Comparison of ENCODE assay signal across 19 mouse cellular contexts in genomic region chr1:165396401-165396805, GRCm38 (mm10).
DNase-seq lines count a peak whose midpoint lies in the region; ATAC-seq and TF ChIP-seq lines count a peak whose summit lies in the region.
"Had no signal": no experiment of that assay in that cellular context is flagged by ENCODE, and none has a peak within 500 bp of the region (broad histone marks: within the 10 kb centered on the region; RNA-seq: fewer than 3 reads in every experiment).

No protein-coding gene starts in this region.

- 95% methylated on average over 2 of the region's 2 CpGs for WGBS in kidney, postnatal 0 days
- WGBS in liver, embryonic 15.5 days (ENCODE audit: insufficient replicate concordance): 38% methylated on average over 2 of the region's 2 CpGs
- WGBS in forebrain, embryonic 12.5 days: 84% methylated on average over 2 of the region's 2 CpGs

- in situ Hi-C loops in CH12.LX (cut with MboI; ENCODE audit: low pct_ligation_motif_present, low pct_unique_long_range_greater_than_20kb, low sequenced_read_pairs): no loop called here

- no peak for ATAC-seq in kidney, postnatal 0 days (replicated peaks; ENCODE audit: low FRiP score, low read depth)
- ATAC-seq in liver, embryonic 15.5 days (ENCODE audit: insufficient read depth): peak; percentile 78
- ATAC-seq in forebrain, embryonic 12.5 days (ENCODE audit: low FRiP score): no peak
- ATAC-seq: forebrain, embryonic 14.5 days; Patski had no signal

- no peak overlapping the region for H3K27ac ChIP-seq in kidney, postnatal 0 days
- H3K27ac ChIP-seq in CH12.LX (ENCODE audit: insufficient read depth, low read depth): no peak overlapping the region
- H3K27ac ChIP-seq in liver, embryonic 15.5 days (replicated peaks): peak overlapping the region; percentile 99
- H3K27ac ChIP-seq in forebrain, embryonic 12.5 days: no peak overlapping the region
- H3K27ac ChIP-seq: embryonic facial prominence, embryonic 12.5 days; hindbrain, embryonic 12.5 days; limb, embryonic 13.5 days; neural tube, embryonic 15.5 days had no signal

- DNase-seq in kidney, postnatal 0 days (ENCODE audit: low spot score): peak; percentile 18
- DNase-seq in kidney, adult 9 months: no peak
- DNase-seq in CH12.LX (ENCODE audit: extremely low read depth): no peak
- peak; percentile 56 for DNase-seq in c-Kit-positive CD71-positive TER-119-negative erythroid progenitor cells, embryonic 14.5 days (ENCODE audit: low read depth)
- DNase-seq in frontal cortex, postnatal 25 days (ENCODE audit: low spot score in 2 of 2): no peak
- no peak for DNase-seq in adrenal gland, adult 2 months
- DNase-seq: cerebellum, postnatal 25 days; gastrocnemius, postnatal 14 days; kidney, adult 11 months; lung, postnatal 4 days; thymus, adult 18-20 months had no signal

- H3K79me2 ChIP-seq in CH12.LX (replicated peaks; ENCODE audit: control insufficient read depth, extremely low read depth, insufficient read depth, poor library complexity, severe bottlenecking): no peaks in the 10 kb centered on the region

- TF ChIP-seq POLR2A in CH12.LX (IDR thresholded peaks at IDR 0.05; ENCODE audit: low read depth, low read length): no peak

- H3K36me3 ChIP-seq in kidney, postnatal 0 days (ENCODE audit: insufficient read depth, low read length): peaks cover 2% of the 10 kb centered on the region; the same call in 1 of the 2 replicates
- H3K36me3 ChIP-seq in CH12.LX (replicated peaks in 1 of 2; ENCODE audit: control insufficient read depth in 1 of 2, insufficient read depth in 1 of 2, low read length in 1 of 2): no peaks in the 10 kb centered on the region
- H3K36me3 ChIP-seq in liver, embryonic 15.5 days (replicated peaks): peaks cover 16% of the 10 kb centered on the region
- no peaks in the 10 kb centered on the region for H3K36me3 ChIP-seq in forebrain, embryonic 12.5 days (replicated peaks)
- H3K36me3 ChIP-seq: embryonic facial prominence, embryonic 12.5 days; hindbrain, embryonic 12.5 days; neural tube, embryonic 15.5 days had no signal

- no peak; the same call in 1 of the 2 replicates for TF ChIP-seq RAD21 in CH12.LX (IDR thresholded peaks at IDR 0.05; ENCODE audit: low read depth, low read length)

- no peak for TF ChIP-seq EP300 in CH12.LX (IDR thresholded peaks at IDR 0.05; ENCODE audit: low read length)

- no peak overlapping the region for H3K4me3 ChIP-seq in kidney, postnatal 0 days (replicated peaks; ENCODE audit: low read depth, low read length)
- no peak overlapping the region for H3K4me3 ChIP-seq in CH12.LX (replicated peaks in 1 of 3; ENCODE audit: low read depth in 2 of 3, low read length in 2 of 3, poor library complexity in 1 of 3)
- H3K4me3 ChIP-seq in liver, embryonic 15.5 days (replicated peaks): 0 out of 2 replicates have a peak overlapping the region, but pooled peaks have one; percentile 21
- H3K4me3 ChIP-seq in forebrain, embryonic 12.5 days (replicated peaks): no peak overlapping the region
- H3K4me3 ChIP-seq: embryonic facial prominence, embryonic 12.5 days; hindbrain, embryonic 12.5 days; limb, embryonic 13.5 days; neural tube, embryonic 15.5 days had no signal

- H3K9me3 ChIP-seq in kidney, postnatal 0 days (replicated peaks; ENCODE audit: low read length): no peaks in the 10 kb centered on the region
- no peaks in the 10 kb centered on the region for H3K9me3 ChIP-seq in CH12.LX (replicated peaks; ENCODE audit: low read length)
- no peaks in the 10 kb centered on the region for H3K9me3 ChIP-seq in liver, embryonic 15.5 days (replicated peaks)
- H3K9me3 ChIP-seq in forebrain, embryonic 12.5 days: no peaks in the 10 kb centered on the region
- H3K9me3 ChIP-seq: embryonic facial prominence, embryonic 12.5 days; hindbrain, embryonic 12.5 days; limb, embryonic 13.5 days; neural tube, embryonic 15.5 days had no signal

- no peaks in the 10 kb centered on the region for H3K27me3 ChIP-seq in kidney, postnatal 0 days (ENCODE audit: insufficient read depth, low read length)
- H3K27me3 ChIP-seq in CH12.LX (replicated peaks): no peaks in the 10 kb centered on the region
- no peaks in the 10 kb centered on the region for H3K27me3 ChIP-seq in liver, embryonic 15.5 days
- no peaks in the 10 kb centered on the region for H3K27me3 ChIP-seq in forebrain, embryonic 12.5 days
- H3K27me3 ChIP-seq: embryonic facial prominence, embryonic 12.5 days; hindbrain, embryonic 12.5 days; limb, embryonic 13.5 days; neural tube, embryonic 15.5 days; Patski had no signal

- no peak overlapping the region for H3K4me2 ChIP-seq in kidney, postnatal 0 days (ENCODE audit: low read length)
- no peak overlapping the region for H3K4me2 ChIP-seq in CH12.LX (ENCODE audit: insufficient read depth, low read depth, poor library complexity, severe bottlenecking)
- H3K4me2 ChIP-seq in liver, embryonic 15.5 days: peak overlapping the region; percentile 56
- H3K4me2 ChIP-seq in forebrain, embryonic 12.5 days: no peak overlapping the region
- H3K4me2 ChIP-seq: embryonic facial prominence, embryonic 12.5 days; hindbrain, embryonic 12.5 days; limb, embryonic 13.5 days; neural tube, embryonic 15.5 days had no signal

- peak; percentile 41; the same call in 1 of the 2 replicates for TF ChIP-seq CTCF in kidney, postnatal 0 days (IDR thresholded peaks at IDR 0.05; ENCODE audit: low read depth)
- TF ChIP-seq CTCF in CH12.LX (conservative IDR thresholded peaks at IDR 0.05 in 1 of 2, IDR thresholded peaks at IDR 0.05 in 1 of 2; ENCODE audit: low read depth in 2 of 2, low read length in 2 of 2): peak in 1 of 2 experiments; percentile 30; a peak in 2 of 4 replicates

- no peaks in the 10 kb centered on the region for H3K4me1 ChIP-seq in kidney, postnatal 0 days (replicated peaks; ENCODE audit: insufficient read depth, low read length)
- H3K4me1 ChIP-seq in CH12.LX (ENCODE audit: control insufficient read depth in 1 of 2, insufficient read depth in 2 of 2): peaks cover 0 to 6% of the 10 kb centered on the region in 2 experiments; a peak in 2 of 4 replicates
- H3K4me1 ChIP-seq in liver, embryonic 15.5 days (replicated peaks): peaks cover 25% of the 10 kb centered on the region
- no peaks in the 10 kb centered on the region for H3K4me1 ChIP-seq in forebrain, embryonic 12.5 days
- H3K4me1 ChIP-seq: embryonic facial prominence, embryonic 12.5 days; hindbrain, embryonic 12.5 days; limb, embryonic 13.5 days; neural tube, embryonic 15.5 days had no signal

- no peak overlapping the region for H3K9ac ChIP-seq in kidney, postnatal 0 days (ENCODE audit: low read depth, low read length)
- no peak overlapping the region for H3K9ac ChIP-seq in CH12.LX (ENCODE audit: insufficient read depth, low read depth)
- peak overlapping the region; percentile 41 for H3K9ac ChIP-seq in liver, embryonic 15.5 days
- no peak overlapping the region for H3K9ac ChIP-seq in forebrain, embryonic 12.5 days
- H3K9ac ChIP-seq: embryonic facial prominence, embryonic 12.5 days; hindbrain, embryonic 12.5 days; limb, embryonic 13.5 days; neural tube, embryonic 15.5 days had no signal

- dilution Hi-C loops in CH12.LX (cut with MboI; ENCODE audit: extremely low pct_ligation_motif_present, extremely low pct_unique_long_range_greater_than_20kb, low sequenced_read_pairs): no loop called here

TF ChIP-seq in CH12.LX, 34 proteins besides CTCF, POLR2A, EP300 and RAD21:
- TF ChIP-seq MEF2A (IDR thresholded peaks at IDR 0.05; ENCODE audit: borderline replicate concordance, low read depth, low read length) (no peak), SMC3 (IDR thresholded peaks at IDR 0.05; ENCODE audit: low read depth, low read length) (peak; percentile 6; the same call in 1 of the 2 replicates), E2F4 (IDR thresholded peaks at IDR 0.05; ENCODE audit: insufficient replicate concordance, low read depth, low read length) (no peak)

Comparison
In these comparisons a context has a peak if more than half of its experiments do, and no peak if none do; other contexts are left out.
1. DNase-seq: peak in kidney, postnatal 0 days (single experiment) and c-Kit-positive CD71-positive TER-119-negative erythroid progenitor cells, embryonic 14.5 days (single experiment); none in kidney, adult 9 months (single experiment), CH12.LX (single experiment), frontal cortex, postnatal 25 days (0 of 2) and adrenal gland, adult 2 months (single experiment).